Mouse (Mus musculus) intestine, embryonic 15.5 days (tissue): Measurements from ENCODE around the gene Acpp. TPM values are rescaled to one million over a fixed set of nuclear protein-coding genes. Genes with fewer than 3 reads are reported as not detected.

Source experiments
- ATAC-seq: fragments of 200-750 bp; cut with Nextera tagmentation; 2 replicates; pipeline ENCODE4 v1.8.0; 2017; ENCODE audit warnings: moderate TSS enrichment, moderate library complexity
- H3K27ac ChIP-seq: fragments of 300-500 bp; sonication (generic); 2 replicates; pipeline ENCODE4 v1.5.1; 2015; ENCODE audit warnings: mild to moderate bottlenecking, inconsistent platforms
- H3K27me3 ChIP-seq: fragments of 300-500 bp; sonication (generic); replicated peaks from 2 replicates; pipeline ENCODE4 v1.6.1; 2015; ENCODE audit warnings: inconsistent platforms
- H3K36me3 ChIP-seq: fragments of 300-500 bp; sonication (generic); 2 replicates; pipeline ENCODE4 v1.6.1; 2015; ENCODE audit warnings: inconsistent platforms
- H3K4me1 ChIP-seq: fragments of 300-500 bp; sonication (generic); replicated peaks from 2 replicates; pipeline ENCODE4 v1.6.1; 2015; ENCODE audit warnings: inconsistent platforms
- H3K4me2 ChIP-seq: fragments of 300-500 bp; sonication (generic); replicated peaks from 2 replicates; pipeline ENCODE4 v1.6.1; 2015; ENCODE audit warnings: mild to moderate bottlenecking, inconsistent platforms
- H3K4me3 ChIP-seq: fragments of 300-500 bp; sonication (generic); replicated peaks from 2 replicates; pipeline ENCODE4 v1.5.1; 2015; ENCODE audit warnings: inconsistent platforms
- H3K9ac ChIP-seq: fragments of 300-500 bp; sonication (generic); 2 replicates; pipeline ENCODE4 v1.6.1; 2015; ENCODE audit warnings: inconsistent platforms
- H3K9me3 ChIP-seq: fragments of 300-500 bp; sonication (generic); 2 replicates; pipeline ENCODE4 v1.6.1; 2016; ENCODE audit warnings: inconsistent platforms
- WGBS: fragments of 180-500 bp; shearing (Covaris S2); methylation state at CpG from one replicate; pipeline ENCODE4 v1.1.7; 2015; 5-methylcytosine and 5-hydroxymethylcytosine counted together
- polyA plus RNA-seq: library from polyadenylated mRNA; unstranded; fragments of >200 nt; fragmentation: Nextera tagmentation; extraction: Ambion mirVana; gene quantifications from 2 replicates; pipeline ENCODE4 v1.2.1, GENCODE M21; 2015

Gene Acpp
- polyA plus RNA-seq, 1 experiment from 2014 or later = 1.5 TPM

DNA sequence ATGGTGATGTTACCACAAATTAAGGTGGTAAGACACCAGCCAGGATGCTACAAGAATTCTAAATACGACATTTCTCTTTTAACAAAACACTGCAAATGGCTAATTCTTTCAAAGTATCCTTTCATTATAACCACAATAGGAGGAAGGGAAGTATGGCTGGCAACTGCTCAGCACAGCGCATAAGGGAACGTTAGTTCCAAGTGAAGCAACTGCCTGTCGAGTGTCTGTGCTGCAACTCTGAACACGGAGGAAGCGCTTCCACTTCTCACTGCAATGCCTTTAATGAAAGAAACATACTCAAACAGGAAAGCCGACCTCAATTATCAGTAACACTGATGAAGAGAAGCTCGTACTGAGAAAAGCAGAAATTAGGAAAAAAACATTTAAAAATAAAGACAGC lies 98.5 kb downstream of the Acpp start:
- H3K27ac ChIP-seq = no peak overlapping the region
- no peak overlapping the region for H3K9ac ChIP-seq
- no peak for ATAC-seq
- H3K36me3 ChIP-seq = 0 out of 2 replicates have a peak, but pooled peaks cover 4% of the 10 kb centered on the region
- no peak overlapping the region for H3K4me3 ChIP-seq
- no peak overlapping the region for H3K4me2 ChIP-seq
- H3K4me1 ChIP-seq = no peaks in the 10 kb centered on the region; the same call in 1 of the 2 replicates
- H3K9me3 ChIP-seq = no peaks in the 10 kb centered on the region
- no peaks in the 10 kb centered on the region for H3K27me3 ChIP-seq
- 88% methylated on average over 8 of the region's 8 CpGs for WGBS

Other genes with a start within 250 kb of the Acpp start
- 4.3 TPM in 2 replicates for gene Ackr4, start 210.8 kb downstream of the Acpp start, polyA plus RNA-seq
- gene Dnajc13, start 74.8 kb downstream of the Acpp start, polyA plus RNA-seq = 19.1 and 21.8 TPM in 2 replicates
- gene Cpne4, start 209.5 kb upstream of the Acpp start, polyA plus RNA-seq = 0.28 and 0.73 TPM in 2 replicates